8 mouse cellular contexts compared by ENCODE assay signal in genomic region chr11:59191231-59192058, GRCm38 (mm10). TPM values are rescaled to one million over a fixed set of nuclear protein-coding genes. Genes with fewer than 3 reads are reported as not detected.
DNase-seq lines count a peak whose midpoint lies in the region; ATAC-seq and TF ChIP-seq lines count a peak whose summit lies in the region.

No protein-coding gene starts in this region.

- 0% methylated on average over 58 of the region's 59 CpGs for WGBS in forebrain, embryonic 11.5 days
- WGBS in heart, embryonic 16.5 days: under 1% methylated on average over 57 of the region's 59 CpGs
- WGBS in liver, embryonic 15.5 days (ENCODE audit: insufficient replicate concordance): under 1% methylated on average over 56 of the region's 59 CpGs
- WGBS in neural tube, embryonic 11.5 days: under 1% methylated on average over 57 of the region's 59 CpGs
- WGBS in stomach, embryonic 16.5 days: under 1% methylated on average over 57 of the region's 59 CpGs

- ATAC-seq in forebrain, embryonic 11.5 days (replicated peaks; ENCODE audit: low FRiP score): peak; percentile 95
- peak; percentile 96 for ATAC-seq in heart, embryonic 16.5 days (replicated peaks; ENCODE audit: extremely low read depth, insufficient read depth, low FRiP score)
- peak; percentile 95 for ATAC-seq in liver, embryonic 15.5 days (ENCODE audit: insufficient read depth)
- peak; percentile 97 for ATAC-seq in neural tube, embryonic 11.5 days (ENCODE audit: insufficient read depth, low FRiP score, low TSS enrichment)
- peak; percentile 97 for ATAC-seq in stomach, embryonic 16.5 days (ENCODE audit: insufficient read depth, low FRiP score)

- peaks cover 30% of the 10 kb centered on the region for H3K36me3 ChIP-seq in E14TG2a.4 (ENCODE audit: insufficient read depth, low read length)
- H3K36me3 ChIP-seq in forebrain, embryonic 11.5 days (ENCODE audit: control insufficient read depth, insufficient read depth, low read length): no peaks in the 10 kb centered on the region
- no peaks in the 10 kb centered on the region for H3K36me3 ChIP-seq in heart, embryonic 16.5 days (ENCODE audit: control insufficient read depth, insufficient read depth)
- 0 out of 2 replicates have a peak, but pooled peaks cover 6% of the 10 kb centered on the region for H3K36me3 ChIP-seq in liver, embryonic 15.5 days (replicated peaks)
- no peaks in the 10 kb centered on the region for H3K36me3 ChIP-seq in neural tube, embryonic 11.5 days (ENCODE audit: control insufficient read depth, insufficient read depth, low read length)
- H3K36me3 ChIP-seq in stomach, embryonic 16.5 days (ENCODE audit: control insufficient read depth, insufficient read depth, low read length): no peaks in the 10 kb centered on the region

- peak overlapping the region; percentile 77 for H3K9ac ChIP-seq in forebrain, embryonic 11.5 days (ENCODE audit: low read length)
- H3K9ac ChIP-seq in heart, embryonic 16.5 days (ENCODE audit: low read length): peak overlapping the region; percentile 71
- peak overlapping the region; percentile 73 for H3K9ac ChIP-seq in liver, embryonic 15.5 days
- H3K9ac ChIP-seq in neural tube, embryonic 11.5 days (ENCODE audit: low read length): peak overlapping the region; percentile 53
- H3K9ac ChIP-seq in stomach, embryonic 16.5 days (ENCODE audit: low read length): peak overlapping the region; percentile 73

- peaks cover 51% of the 10 kb centered on the region for H3K4me1 ChIP-seq in E14TG2a.4 (replicated peaks; ENCODE audit: low read depth, low read length)
- H3K4me1 ChIP-seq in forebrain, embryonic 11.5 days (replicated peaks; ENCODE audit: control insufficient read depth, insufficient read depth, low read length): no peaks in the 10 kb centered on the region; the same call in 1 of the 2 replicates
- H3K4me1 ChIP-seq in heart, embryonic 16.5 days (ENCODE audit: control insufficient read depth, insufficient read depth, low read length): peaks cover 6% of the 10 kb centered on the region
- H3K4me1 ChIP-seq in liver, embryonic 15.5 days (replicated peaks): peaks cover 50% of the 10 kb centered on the region
- H3K4me1 ChIP-seq in neural tube, embryonic 11.5 days (ENCODE audit: control insufficient read depth, insufficient read depth, low read length): no peaks in the 10 kb centered on the region
- 0 out of 2 replicates have a peak, but pooled peaks cover 5% of the 10 kb centered on the region for H3K4me1 ChIP-seq in stomach, embryonic 16.5 days (ENCODE audit: control insufficient read depth, insufficient read depth, low read length)

- peak; percentile 79 for DNase-seq in c-Kit-positive CD71-positive TER-119-negative erythroid progenitor cells, embryonic 14.5 days (ENCODE audit: low read depth)
- DNase-seq in forebrain, embryonic 11.5 days (ENCODE audit: low spot score): peak; percentile 91
- DNase-seq in kidney, postnatal 36 days: peak; percentile 96
- DNase-seq in neural tube, embryonic 11.5 days (ENCODE audit: low spot score): peak; percentile 88

- peak overlapping the region; percentile 90 for H3K4me3 ChIP-seq in E14TG2a.4 (replicated peaks; ENCODE audit: low read length)
- H3K4me3 ChIP-seq in forebrain, embryonic 11.5 days (ENCODE audit: low read depth, low read length): peak overlapping the region; percentile 63
- peak overlapping the region; percentile 70 for H3K4me3 ChIP-seq in heart, embryonic 16.5 days (ENCODE audit: low read length)
- H3K4me3 ChIP-seq in liver, embryonic 15.5 days (replicated peaks): peak overlapping the region; percentile 81
- peak overlapping the region; percentile 69 for H3K4me3 ChIP-seq in neural tube, embryonic 11.5 days (ENCODE audit: low read depth, low read length)
- peak overlapping the region; percentile 63 for H3K4me3 ChIP-seq in stomach, embryonic 16.5 days (replicated peaks; ENCODE audit: low read length)

- H3K4me2 ChIP-seq in forebrain, embryonic 11.5 days (ENCODE audit: low read depth, low read length, severe bottlenecking): peak overlapping the region; percentile 88
- H3K4me2 ChIP-seq in heart, embryonic 16.5 days (ENCODE audit: low read depth, low read length): peak overlapping the region; percentile 72
- peak overlapping the region; percentile 92 for H3K4me2 ChIP-seq in liver, embryonic 15.5 days
- H3K4me2 ChIP-seq in neural tube, embryonic 11.5 days (ENCODE audit: low read depth): peak overlapping the region; percentile 58
- H3K4me2 ChIP-seq in stomach, embryonic 16.5 days (ENCODE audit: low read depth, low read length): peak overlapping the region; percentile 70

- no peaks in the 10 kb centered on the region for H3K9me3 ChIP-seq in E14TG2a.4 (ENCODE audit: low read length)
- H3K9me3 ChIP-seq in forebrain, embryonic 11.5 days (ENCODE audit: control insufficient read depth, low read length): no peaks in the 10 kb centered on the region
- H3K9me3 ChIP-seq in heart, embryonic 16.5 days (replicated peaks; ENCODE audit: control insufficient read depth, low read length): no peaks in the 10 kb centered on the region
- H3K9me3 ChIP-seq in liver, embryonic 15.5 days (replicated peaks): no peaks in the 10 kb centered on the region
- H3K9me3 ChIP-seq in neural tube, embryonic 11.5 days (ENCODE audit: control insufficient read depth, low read length): no peaks in the 10 kb centered on the region
- H3K9me3 ChIP-seq in stomach, embryonic 16.5 days (replicated peaks; ENCODE audit: control insufficient read depth, low read length): no peaks in the 10 kb centered on the region

- peaks cover 9% of the 10 kb centered on the region for H3K27me3 ChIP-seq in E14TG2a.4 (ENCODE audit: insufficient read depth, low read length)
- no peaks in the 10 kb centered on the region for H3K27me3 ChIP-seq in forebrain, embryonic 11.5 days (ENCODE audit: control insufficient read depth, insufficient read depth, low read length)
- H3K27me3 ChIP-seq in heart, embryonic 16.5 days (ENCODE audit: control insufficient read depth, insufficient read depth, low read length): no peaks in the 10 kb centered on the region
- H3K27me3 ChIP-seq in liver, embryonic 15.5 days: no peaks in the 10 kb centered on the region
- no peaks in the 10 kb centered on the region for H3K27me3 ChIP-seq in neural tube, embryonic 11.5 days (ENCODE audit: control insufficient read depth, insufficient read depth, low read length)
- H3K27me3 ChIP-seq in stomach, embryonic 16.5 days (ENCODE audit: control insufficient read depth, insufficient read depth, low read length): no peaks in the 10 kb centered on the region

- TF ChIP-seq CTCF in E14TG2a.4 (conservative IDR thresholded peaks at IDR 0.05; ENCODE audit: low read length): no peak

- H3K27ac ChIP-seq in forebrain, embryonic 11.5 days (ENCODE audit: low read depth, low read length): peak overlapping the region; percentile 70
- H3K27ac ChIP-seq in heart, embryonic 16.5 days (ENCODE audit: low read length): peak overlapping the region; percentile 91
- H3K27ac ChIP-seq in liver, embryonic 15.5 days (replicated peaks): peak overlapping the region; percentile 95
- peak overlapping the region; percentile 63 for H3K27ac ChIP-seq in neural tube, embryonic 11.5 days (ENCODE audit: low read depth, low read length)
- H3K27ac ChIP-seq in stomach, embryonic 16.5 days (ENCODE audit: low read length): peak overlapping the region; percentile 89

RNA-seq across cellular contexts. Expression of gene Guk1, which starts 0.6 kb away (rescaled TPM):
- 90.3 and 95.7 TPM in 2 replicates for polyA plus RNA-seq in forebrain, embryonic 11.5 days (2014; fragmentation: Nextera tagmentation; extraction: Ambion mirVana)
- polyA plus RNA-seq in heart, embryonic 16.5 days (2015; fragmentation: Nextera tagmentation; extraction: Ambion mirVana): 130 and 140 TPM in 2 replicates
- polyA plus RNA-seq in liver, embryonic 15.5 days (2015; fragmentation: Nextera tagmentation; extraction: Ambion mirVana): 54.2 and 60.8 TPM in 2 replicates
- 101 and 112 TPM in 2 replicates for polyA plus RNA-seq in neural tube, embryonic 11.5 days (2014; fragmentation: Nextera tagmentation; extraction: Ambion mirVana)
- 128 and 129 TPM in 2 replicates for polyA plus RNA-seq in stomach, embryonic 16.5 days (2015; fragmentation: Nextera tagmentation; extraction: Ambion mirVana)

RNA-seq across cellular contexts. Expression of gene Gjc2, which starts 8.4 kb away (rescaled TPM):
- polyA plus RNA-seq in forebrain, embryonic 11.5 days (2014; fragmentation: Nextera tagmentation; extraction: Ambion mirVana): 0.08 TPM in 1 of 2 replicates, not detected in the other
- 0.50 and 0.54 TPM in 2 replicates for polyA plus RNA-seq in heart, embryonic 16.5 days (2015; fragmentation: Nextera tagmentation; extraction: Ambion mirVana)
- polyA plus RNA-seq in liver, embryonic 15.5 days (2015; fragmentation: Nextera tagmentation; extraction: Ambion mirVana): 0.10 and 0.17 TPM in 2 replicates
- polyA plus RNA-seq in neural tube, embryonic 11.5 days (2014; fragmentation: Nextera tagmentation; extraction: Ambion mirVana): 0.28 TPM in 1 of 2 replicates, not detected in the other
- polyA plus RNA-seq in stomach, embryonic 16.5 days (2015; fragmentation: Nextera tagmentation; extraction: Ambion mirVana): 0.62 and 0.64 TPM in 2 replicates

RNA-seq across cellular contexts. Expression of gene Mrpl55, which starts 10.8 kb away (rescaled TPM):
- 94.3 and 103 TPM in 2 replicates for polyA plus RNA-seq in forebrain, embryonic 11.5 days (2014; fragmentation: Nextera tagmentation; extraction: Ambion mirVana)
- polyA plus RNA-seq in heart, embryonic 16.5 days (2015; fragmentation: Nextera tagmentation; extraction: Ambion mirVana): 115 and 131 TPM in 2 replicates
- 50.5 and 51.0 TPM in 2 replicates for polyA plus RNA-seq in liver, embryonic 15.5 days (2015; fragmentation: Nextera tagmentation; extraction: Ambion mirVana)
- 91.6 and 99.3 TPM in 2 replicates for polyA plus RNA-seq in neural tube, embryonic 11.5 days (2014; fragmentation: Nextera tagmentation; extraction: Ambion mirVana)
- 75.5 and 78.9 TPM in 2 replicates for polyA plus RNA-seq in stomach, embryonic 16.5 days (2015; fragmentation: Nextera tagmentation; extraction: Ambion mirVana)

RNA-seq across cellular contexts. Expression of gene 2310033P09Rik, which starts 16.7 kb away (rescaled TPM):
- polyA plus RNA-seq in forebrain, embryonic 11.5 days (2014; fragmentation: Nextera tagmentation; extraction: Ambion mirVana): 36.6 and 41.0 TPM in 2 replicates
- polyA plus RNA-seq in heart, embryonic 16.5 days (2015; fragmentation: Nextera tagmentation; extraction: Ambion mirVana): 18.8 and 21.0 TPM in 2 replicates
- polyA plus RNA-seq in liver, embryonic 15.5 days (2015; fragmentation: Nextera tagmentation; extraction: Ambion mirVana): 15.4 and 15.9 TPM in 2 replicates
- 31.0 and 33.1 TPM in 2 replicates for polyA plus RNA-seq in neural tube, embryonic 11.5 days (2014; fragmentation: Nextera tagmentation; extraction: Ambion mirVana)
- 22.5 and 24.9 TPM in 2 replicates for polyA plus RNA-seq in stomach, embryonic 16.5 days (2015; fragmentation: Nextera tagmentation; extraction: Ambion mirVana)

RNA-seq across cellular contexts. Expression of gene Iba57, which starts 27.9 kb away (rescaled TPM):
- polyA plus RNA-seq in forebrain, embryonic 11.5 days (2014; fragmentation: Nextera tagmentation; extraction: Ambion mirVana): 2.4 and 3.2 TPM in 2 replicates
- 9.5 and 10.4 TPM in 2 replicates for polyA plus RNA-seq in heart, embryonic 16.5 days (2015; fragmentation: Nextera tagmentation; extraction: Ambion mirVana)
- polyA plus RNA-seq in liver, embryonic 15.5 days (2015; fragmentation: Nextera tagmentation; extraction: Ambion mirVana): 12.1 and 14.5 TPM in 2 replicates
- 1.7 and 2.6 TPM in 2 replicates for polyA plus RNA-seq in neural tube, embryonic 11.5 days (2014; fragmentation: Nextera tagmentation; extraction: Ambion mirVana)
- 7.0 and 9.3 TPM in 2 replicates for polyA plus RNA-seq in stomach, embryonic 16.5 days (2015; fragmentation: Nextera tagmentation; extraction: Ambion mirVana)

Comparison
In these comparisons a context has a peak if more than half of its experiments do, and no peak if none do; other contexts are left out.
1. Peak in every context shown above with its lines: DNase-seq, ATAC-seq, H3K4me3 ChIP-seq and H3K27ac ChIP-seq.